ENCODE assay signal across 8 mouse cellular contexts in the genomic region with DNA sequence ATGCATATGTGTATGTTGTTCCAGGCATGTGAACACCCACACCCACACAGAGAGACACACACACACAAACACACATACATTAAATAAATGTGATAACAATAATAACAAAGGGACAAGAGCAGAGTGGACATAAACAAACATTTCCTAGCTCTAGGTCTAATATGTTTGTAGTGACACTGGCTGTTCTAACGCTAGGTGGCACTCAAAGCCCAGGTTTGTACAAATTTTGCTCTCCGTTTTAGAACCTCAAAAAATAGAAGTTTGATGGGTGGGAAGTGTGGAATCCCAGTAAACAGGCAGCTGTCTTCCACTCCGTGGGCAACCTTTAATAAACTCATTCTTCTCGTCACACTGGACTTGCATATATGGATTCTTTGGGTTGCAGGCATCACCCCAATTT. TPM values are rescaled to one million over a fixed set of nuclear protein-coding genes. Genes with fewer than 3 reads are reported as not detected.
DNase-seq lines count a peak whose midpoint lies in the region; ATAC-seq and TF ChIP-seq lines count a peak whose summit lies in the region.

No protein-coding gene starts in this region.

- no peaks in the 10 kb centered on the region for H3K36me3 ChIP-seq in forebrain, embryonic 16.5 days (ENCODE audit: control insufficient read depth, insufficient read depth)

- H3K27me3 ChIP-seq in forebrain, embryonic 16.5 days (replicated peaks; ENCODE audit: control insufficient read depth, insufficient read depth, low read length) = no peaks in the 10 kb centered on the region

- H3K9me3 ChIP-seq in forebrain, embryonic 16.5 days (ENCODE audit: control insufficient read depth, low read length) = no peaks in the 10 kb centered on the region

- H3K4me1 ChIP-seq in bone marrow, adult 2 months (ENCODE audit: control insufficient read depth, insufficient read depth, low read length) = no peaks in the 10 kb centered on the region
- no peaks in the 10 kb centered on the region for H3K4me1 ChIP-seq in forebrain, embryonic 16.5 days (replicated peaks; ENCODE audit: control insufficient read depth, insufficient read depth, low read length)

- no peak overlapping the region for H3K4me2 ChIP-seq in forebrain, embryonic 16.5 days (ENCODE audit: low read length)

- intact Hi-C loops in left cerebral cortex, adult 2 months (cut with DNase I) = loop anchor here (5.0 kb wide), 2 partner anchors 262 to 427 kb away; no protein-coding TSS in a partner anchor

- 0 out of 2 replicates have a peak, but pooled peaks have one; percentile 9 for TF ChIP-seq CTCF in bone marrow, adult 2 months (IDR thresholded peaks at IDR 0.05; ENCODE audit: control insufficient read depth, insufficient read depth, low read length)
- TF ChIP-seq CTCF in left cerebral cortex, adult 2 months (IDR thresholded peaks at IDR 0.05) = peak; percentile 83

- H3K9ac ChIP-seq in forebrain, embryonic 16.5 days (replicated peaks; ENCODE audit: low read depth, low read length) = no peak overlapping the region

- peak; percentile 66 to 78 for DNase-seq in left cerebral cortex, adult 18-20 months (ENCODE audit: low spot score in 2 of 2)
- DNase-seq in left cerebral cortex, adult 11 months (ENCODE audit: low spot score) = no peak
- peak; percentile 36 for DNase-seq in ES-CJ7 (ENCODE audit: low read depth, low spot score)
- peak; percentile 54 to 73 for DNase-seq in left cerebral cortex, adult 2 months (ENCODE audit: extremely low spot score in 1 of 2, low spot score in 2 of 2)
- peak; percentile 76 for DNase-seq in naive thymus-derived CD4-positive, alpha-beta T cell, adult 2 months (ENCODE audit: low read depth)

- 4% methylated on average over 4 of the region's 4 CpGs for WGBS in bone marrow, adult 2 months
- 11% methylated on average over 4 of the region's 4 CpGs for WGBS in forebrain, embryonic 16.5 days

- no peak overlapping the region for H3K4me3 ChIP-seq in bone marrow, adult 2 months (replicated peaks; ENCODE audit: control insufficient read depth, low read depth, low read length)
- H3K4me3 ChIP-seq in forebrain, embryonic 16.5 days (replicated peaks; ENCODE audit: low read length) = no peak overlapping the region
- no peak overlapping the region for H3K4me3 ChIP-seq in left cerebral cortex, adult 2 months

- ATAC-seq in forebrain, embryonic 16.5 days = peak; percentile 50; the same call in 1 of the 2 replicates
- ATAC-seq in activated CD4-positive, CD25-positive, alpha-beta regulatory T cell, adult 4 months = no peak

- no peak for TF ChIP-seq POLR2A in bone marrow, adult 2 months (IDR thresholded peaks at IDR 0.05; ENCODE audit: borderline replicate concordance, control insufficient read depth, low read depth, low read length)

- H3K27ac ChIP-seq in bone marrow, adult 2 months (ENCODE audit: control insufficient read depth, insufficient read depth, low read depth, low read length, poor library complexity) = no peak overlapping the region
- no peak overlapping the region for H3K27ac ChIP-seq in forebrain, embryonic 16.5 days (ENCODE audit: low read length)
- no peak overlapping the region for H3K27ac ChIP-seq in left cerebral cortex, adult 2 months

RNA-seq across cellular contexts. Expression of a gene that starts 9.4 kb away (rescaled TPM):
- total RNA-seq in left cerebral cortex, adult 18-20 months (2021) = under 1 TPM in 1 of 2 experiments, not detected in 1; 0.37 TPM
- not detected in 2 replicates for polyA plus RNA-seq in bone marrow, adult 2 months (2011; ENCODE audit: insufficient read depth, insufficient read length, low replicate concordance, missing spikeins)
- not detected in 2 replicates for polyA plus RNA-seq in forebrain, embryonic 16.5 days (2015; fragmentation: Nextera tagmentation; extraction: Ambion mirVana)
- not detected for total RNA-seq in left cerebral cortex, adult 2 months (2021)
- polyA plus RNA-seq in activated CD4-positive, CD25-positive, alpha-beta regulatory T cell, adult 4 months (2017; shearing (Covaris generic)) = not detected

RNA-seq across cellular contexts. Expression of a gene that starts 17.5 kb away (rescaled TPM):
- total RNA-seq in left cerebral cortex, adult 18-20 months (2021) = 10 to 100 TPM; 48.4 to 49.5 TPM
- polyA plus RNA-seq in bone marrow, adult 2 months (2011; ENCODE audit: insufficient read depth, insufficient read length, low replicate concordance, missing spikeins) = 4.6 and 7.5 TPM in 2 replicates
- polyA plus RNA-seq in forebrain, embryonic 16.5 days (2015; fragmentation: Nextera tagmentation; extraction: Ambion mirVana) = 30.1 and 30.7 TPM in 2 replicates
- 10 to 100 TPM; 47.7 to 49.2 TPM for total RNA-seq in left cerebral cortex, adult 2 months (2021)
- polyA plus RNA-seq in activated CD4-positive, CD25-positive, alpha-beta regulatory T cell, adult 4 months (2017; shearing (Covaris generic)) = 10 to 100 TPM; 21.9 to 23.3 TPM

RNA-seq across cellular contexts. Expression of a gene that starts 59.8 kb away (rescaled TPM):
- total RNA-seq in left cerebral cortex, adult 18-20 months (2021) = 10 to 100 TPM; 78.7 to 78.9 TPM
- polyA plus RNA-seq in bone marrow, adult 2 months (2011; ENCODE audit: insufficient read depth, insufficient read length, low replicate concordance, missing spikeins) = 27.3 and 32.3 TPM in 2 replicates
- polyA plus RNA-seq in forebrain, embryonic 16.5 days (2015; fragmentation: Nextera tagmentation; extraction: Ambion mirVana) = 66.5 and 72.0 TPM in 2 replicates
- total RNA-seq in left cerebral cortex, adult 2 months (2021) = 10 to 100 TPM; 83.5 to 88.4 TPM
- polyA plus RNA-seq in activated CD4-positive, CD25-positive, alpha-beta regulatory T cell, adult 4 months (2017; shearing (Covaris generic)) = 100 to 1,000 TPM; 111 to 127 TPM

RNA-seq across cellular contexts. Expression of a gene that starts 59.9 kb away (rescaled TPM):
- 10 to 100 TPM; 58.3 to 64.8 TPM for total RNA-seq in left cerebral cortex, adult 18-20 months (2021)
- 25.7 and 51.3 TPM in 2 replicates for polyA plus RNA-seq in bone marrow, adult 2 months (2011; ENCODE audit: insufficient read depth, insufficient read length, low replicate concordance, missing spikeins)
- 76.0 and 80.7 TPM in 2 replicates for polyA plus RNA-seq in forebrain, embryonic 16.5 days (2015; fragmentation: Nextera tagmentation; extraction: Ambion mirVana)
- 10 to 100 TPM; 64.3 to 68.3 TPM for total RNA-seq in left cerebral cortex, adult 2 months (2021)
- 10 to 100 TPM; 68.8 to 80.0 TPM for polyA plus RNA-seq in activated CD4-positive, CD25-positive, alpha-beta regulatory T cell, adult 4 months (2017; shearing (Covaris generic))
